Mouse (Mus musculus): ENCODE data around the gene Ddn. TPM values are rescaled to one million over a fixed set of nuclear protein-coding genes. Genes with fewer than 3 reads are reported as not detected.
A peak's percentile ranks its signal among the peaks of the same experiment; 100 is the strongest.

Ddn gene
- polyA plus RNA-seq, 2 experiments = 0.44 TPM; not detected in 1

GRCm38 (mm10) chr15:98791221-98791620 lies 18.1 kb downstream of the Ddn start:
- H3K9me3 ChIP-seq (ENCODE audit: control insufficient read depth, low read length) = no peaks in the 10 kb centered on the region
- H3K36me3 ChIP-seq (ENCODE audit: control insufficient read depth, insufficient read depth, low read length) = no peaks in the 10 kb centered on the region
- 0 out of 2 replicates have a peak, but pooled peaks cover 2% of the 10 kb centered on the region for H3K4me1 ChIP-seq (ENCODE audit: control insufficient read depth, insufficient read depth, low read length)
- 0% methylated on average over 12 of the region's 12 CpGs for WGBS
- DNase-seq (ENCODE audit: low spot score) (no peak), ATAC-seq (ENCODE audit: low FRiP score, low read depth) (no peak)
- H3K27ac ChIP-seq (replicated peaks; ENCODE audit: low read depth, low read length) = no peak overlapping the region
- peak overlapping the region; percentile 22 for H3K4me2 ChIP-seq (replicated peaks; ENCODE audit: low read depth, low read length, severe bottlenecking)
- peak overlapping the region; percentile 34 for H3K4me3 ChIP-seq (replicated peaks; ENCODE audit: low read length)
- no peak for TF ChIP-seq POLR2A (IDR thresholded peaks at IDR 0.05; ENCODE audit: borderline replicate concordance, extremely low read depth, insufficient read depth, insufficient read length)
- H3K27me3 ChIP-seq (ENCODE audit: control insufficient read depth, insufficient read depth, low read length) = peaks cover 90% of the 10 kb centered on the region
- H3K9ac ChIP-seq (ENCODE audit: low read depth, low read length, severe bottlenecking) = no peak overlapping the region

- no peak for TF ChIP-seq POLR2A (IDR thresholded peaks at IDR 0.05; ENCODE audit: borderline replicate concordance, extremely low read depth, insufficient read depth, insufficient read length)
- ATAC-seq (ENCODE audit: low FRiP score, low read depth) (no peak), DNase-seq (ENCODE audit: low spot score) (no peak)
- Histone ChIP-seq H3K4me1 (ENCODE audit: control insufficient read depth, insufficient read depth, low read length) (0 out of 2 replicates have a peak, but pooled peaks cover 2% of the 10 kb centered on the region), H3K27me3 (ENCODE audit: control insufficient read depth, insufficient read depth, low read length) (peaks cover 86% of the 10 kb centered on the region), H3K4me3 (replicated peaks; ENCODE audit: low read length) (peak overlapping the region; percentile 34), H3K36me3 (ENCODE audit: control insufficient read depth, insufficient read depth, low read length) (no peaks in the 10 kb centered on the region), H3K27ac (replicated peaks; ENCODE audit: low read depth, low read length) (no peak overlapping the region), H3K9ac (ENCODE audit: low read depth, low read length, severe bottlenecking) (no peak overlapping the region), H3K4me2 (replicated peaks; ENCODE audit: low read depth, low read length, severe bottlenecking) (peak overlapping the region; percentile 22), H3K9me3 (ENCODE audit: control insufficient read depth, low read length) (peaks cover 2% of the 10 kb centered on the region; the same call in 1 of the 2 replicates)
- WGBS = 2% methylated on average over 23 of the region's 23 CpGs
Observed at GRCm38 (mm10) chr15:98790761-98791160, 18.5 kb downstream of the Ddn start.

- Histone ChIP-seq H3K9me3 (ENCODE audit: control insufficient read depth, low read length) (peaks cover 6% of the 10 kb centered on the region; the same call in 1 of the 2 replicates), H3K9ac (ENCODE audit: low read depth, low read length, severe bottlenecking) (no peak within 1 kb of the TSS), H3K27ac (replicated peaks; ENCODE audit: low read depth, low read length) (no peak within 1 kb of the TSS), H3K4me1 (ENCODE audit: control insufficient read depth, insufficient read depth, low read length) (0 out of 2 replicates have a peak, but pooled peaks cover 2% of the 10 kb centered on the region), H3K4me3 (replicated peaks; ENCODE audit: low read length) (peak within 1 kb of the TSS; percentile 34), H3K4me2 (replicated peaks; ENCODE audit: low read depth, low read length, severe bottlenecking) (0 out of 2 replicates have a peak within 1 kb of the TSS, but pooled peaks have one; percentile 22), H3K27me3 (ENCODE audit: control insufficient read depth, insufficient read depth, low read length) (peaks cover 77% of the 10 kb centered on the region), H3K36me3 (ENCODE audit: control insufficient read depth, insufficient read depth, low read length) (no peaks in the 10 kb centered on the region)
- TF ChIP-seq POLR2A (IDR thresholded peaks at IDR 0.05; ENCODE audit: borderline replicate concordance, extremely low read depth, insufficient read depth, insufficient read length) = no peak
- no peak for DNase-seq (ENCODE audit: low spot score)
- WGBS = 3% methylated on average over 45 of the region's 51 CpGs
- no peak for ATAC-seq (ENCODE audit: low FRiP score, low read depth)
Observed at GRCm38 (mm10) chr15:98789661-98790535, 19.4 kb downstream of the Ddn start, which contains the start of gene Wnt1. Gene Wnt1, plus strand, starts transcription at chr15:98789857.

- Histone ChIP-seq H3K36me3 (ENCODE audit: control insufficient read depth, insufficient read depth, low read length) (no peaks in the 10 kb centered on the region), H3K27ac (replicated peaks; ENCODE audit: low read depth, low read length) (no peak overlapping the region), H3K4me3 (replicated peaks; ENCODE audit: low read length) (peak overlapping the region; percentile 11; the same call in 1 of the 2 replicates), H3K27me3 (ENCODE audit: control insufficient read depth, insufficient read depth, low read length) (peaks cover 69% of the 10 kb centered on the region), H3K9ac (ENCODE audit: low read depth, low read length, severe bottlenecking) (no peak overlapping the region), H3K4me2 (replicated peaks; ENCODE audit: low read depth, low read length, severe bottlenecking) (no peak overlapping the region), H3K9me3 (ENCODE audit: control insufficient read depth, low read length) (peaks cover 6% of the 10 kb centered on the region; the same call in 1 of the 2 replicates), H3K4me1 (ENCODE audit: control insufficient read depth, insufficient read depth, low read length) (0 out of 2 replicates have a peak, but pooled peaks cover 2% of the 10 kb centered on the region)
- WGBS = 15% methylated on average over 23 of the region's 24 CpGs
- ATAC-seq (ENCODE audit: low FRiP score, low read depth) (no peak), DNase-seq (ENCODE audit: low spot score) (no peak)
- no peak for TF ChIP-seq POLR2A (IDR thresholded peaks at IDR 0.05; ENCODE audit: borderline replicate concordance, extremely low read depth, insufficient read depth, insufficient read length)
Observed at GRCm38 (mm10) chr15:98788972-98789660, 20.2 kb downstream of the Ddn start.

- Histone ChIP-seq H3K9me3 (ENCODE audit: control insufficient read depth, low read length) (peaks cover 6% of the 10 kb centered on the region; the same call in 1 of the 2 replicates), H3K4me3 (replicated peaks; ENCODE audit: low read length) (no peak overlapping the region), H3K36me3 (ENCODE audit: control insufficient read depth, insufficient read depth, low read length) (no peaks in the 10 kb centered on the region), H3K4me2 (replicated peaks; ENCODE audit: low read depth, low read length, severe bottlenecking) (no peak overlapping the region), H3K9ac (ENCODE audit: low read depth, low read length, severe bottlenecking) (no peak overlapping the region), H3K27ac (replicated peaks; ENCODE audit: low read depth, low read length) (no peak overlapping the region), H3K4me1 (ENCODE audit: control insufficient read depth, insufficient read depth, low read length) (0 out of 2 replicates have a peak, but pooled peaks cover 2% of the 10 kb centered on the region), H3K27me3 (ENCODE audit: control insufficient read depth, insufficient read depth, low read length) (peaks cover 57% of the 10 kb centered on the region)
- ATAC-seq (ENCODE audit: low FRiP score, low read depth) (no peak), DNase-seq (ENCODE audit: low spot score) (no peak)
- no peak for TF ChIP-seq POLR2A (IDR thresholded peaks at IDR 0.05; ENCODE audit: borderline replicate concordance, extremely low read depth, insufficient read depth, insufficient read length)
- 25% methylated on average over 4 of the region's 4 CpGs for WGBS
Observed at GRCm38 (mm10) chr15:98787930-98788329, 21.4 kb downstream of the Ddn start.
